Mouse (Mus musculus) kidney, adult 2 months (tissue): ENCODE results near the gene Gm9821. TPM values are rescaled to one million over a fixed set of nuclear protein-coding genes. Genes with fewer than 3 reads are reported as not detected.

ENCODE experiments used
- DNase-seq: peaks from one replicate; pipeline ENCODE4 v3.0.0; 2021
- H3K27ac ChIP-seq: fragments of 200-500 bp; 2 replicates; pipeline ENCODE4 v1.5.1; 2012; ENCODE audit warnings: low read depth, low read length, control low read depth, inconsistent platforms; ENCODE audit not compliant: insufficient read depth
- H3K27me3 ChIP-seq: fragments of 200-500 bp; replicated peaks from 2 replicates; pipeline ENCODE4 v1.6.1; 2012; ENCODE audit warnings: mild to moderate bottlenecking, moderate library complexity, low read length, inconsistent platforms; ENCODE audit not compliant: control insufficient read depth, insufficient read depth
- H3K36me3 ChIP-seq: fragments of 200-500 bp; 2 replicates; pipeline ENCODE4 v1.6.1; 2012; ENCODE audit warnings: mild to moderate bottlenecking, moderate library complexity, low read length, inconsistent platforms; ENCODE audit not compliant: control insufficient read depth, insufficient read depth
- H3K4me1 ChIP-seq: fragments of 200-500 bp; 2 replicates; pipeline ENCODE4 v1.6.1; 2011; ENCODE audit warnings: low read length; ENCODE audit not compliant: control insufficient read depth, insufficient read depth
- H3K4me3 ChIP-seq: fragments of 200-500 bp; 2 replicates; pipeline ENCODE4 v1.5.1; 2011; ENCODE audit warnings: mild to moderate bottlenecking, low read depth, low read length, control low read depth; ENCODE audit not compliant: insufficient read depth
- CTCF ChIP-seq: fragments of 200-500 bp; conservative IDR thresholded peaks from 2 replicates; pipeline ENCODE4 v1.5.1; 2011; ENCODE audit warnings: low read depth, mild to moderate bottlenecking, control low read depth, low read length, moderate library complexity, mixed read lengths; ENCODE audit not compliant: insufficient read depth, insufficient read length
- POLR2A ChIP-seq: fragments of 200-500 bp; IDR thresholded peaks from one replicate; pipeline ENCODE4 v1.6.1; 2011; ENCODE audit warnings: low read depth, low read length, control low read depth
- WGBS: fragments of 180-500 bp; shearing (Covaris S2); methylation state at CpG from one replicate; pipeline ENCODE4 v1.1.7; 2018; 5-methylcytosine and 5-hydroxymethylcytosine counted together
- polyA plus RNA-seq: library from polyadenylated mRNA; depleted of rRNA; stranded (reverse); fragments of >200 nt; gene quantifications from 2 replicates; pipeline ENCODE4 v1.2.3, GENCODE M21; 2012; rRNA removed

The Gm9821 gene
- not detected in 2 replicates for polyA plus RNA-seq

GRCm38 (mm10) chr2:91945483-91945882 lies at the start of gene Gm9821:
Gene Gm9821, plus strand, starts transcription at chr2:91945703.
- no peak for DNase-seq
- H3K27ac ChIP-seq: no peak within 1 kb of the TSS
- H3K27me3 ChIP-seq: no peaks in the 10 kb centered on the region
- H3K36me3 ChIP-seq: no peaks in the 10 kb centered on the region
- no peak within 1 kb of the TSS for H3K4me3 ChIP-seq
- TF ChIP-seq POLR2A (no peak), CTCF (no peak)
- peaks cover 10% of the 10 kb centered on the region for H3K4me1 ChIP-seq
- 82% methylated on average over 18 of the region's 18 CpGs for WGBS

GRCm38 (mm10) chr2:91897968-91898367 lies 47.5 kb upstream of the Gm9821 start:
- Histone ChIP-seq H3K27me3 (no peaks in the 10 kb centered on the region), H3K4me3 (no peak overlapping the region), H3K4me1 (no peaks in the 10 kb centered on the region), H3K36me3 (no peaks in the 10 kb centered on the region; the same call in 1 of the 2 replicates), H3K27ac (no peak overlapping the region)
- TF ChIP-seq CTCF (no peak), POLR2A (no peak)
- no peak for DNase-seq

GRCm38 (mm10) chr2:91899141-91899540 lies 46.4 kb upstream of the Gm9821 start:
- H3K27ac ChIP-seq: no peak overlapping the region
- H3K27me3 ChIP-seq: no peaks in the 10 kb centered on the region
- no peaks in the 10 kb centered on the region; the same call in 1 of the 2 replicates for H3K36me3 ChIP-seq
- TF ChIP-seq CTCF (no peak), POLR2A (no peak)
- no peak for DNase-seq
- no peaks in the 10 kb centered on the region for H3K4me1 ChIP-seq
- no peak overlapping the region for H3K4me3 ChIP-seq
- WGBS: 91% methylated on average over 3 of the region's 3 CpGs

GRCm38 (mm10) chr2:91900431-91900830 lies 45.1 kb upstream of the Gm9821 start:
- no peak for TF ChIP-seq POLR2A
- no peak for TF ChIP-seq CTCF

GRCm38 (mm10) chr2:91902336-91902735 lies 43.2 kb upstream of the Gm9821 start:
- TF ChIP-seq POLR2A (no peak), CTCF (no peak)
- Histone ChIP-seq H3K4me1 (no peaks in the 10 kb centered on the region), H3K27me3 (no peaks in the 10 kb centered on the region), H3K36me3 (no peaks in the 10 kb centered on the region; the same call in 1 of the 2 replicates), H3K4me3 (no peak overlapping the region), H3K27ac (no peak overlapping the region)
- 56% methylated on average over 5 of the region's 5 CpGs for WGBS
- DNase-seq: no peak

More at GRCm38 (mm10) chr2:91900431-91900830, 45.1 kb upstream of the Gm9821 start:
- Histone ChIP-seq H3K27me3 (no peaks in the 10 kb centered on the region), H3K4me3 (no peak overlapping the region), H3K4me1 (no peaks in the 10 kb centered on the region), H3K27ac (no peak overlapping the region), H3K36me3 (no peaks in the 10 kb centered on the region; the same call in 1 of the 2 replicates)
- no peak for DNase-seq
- 94% methylated on average over 8 of the region's 8 CpGs for WGBS

GRCm38 (mm10) chr2:91903171-91903925 lies 42.2 kb upstream of the Gm9821 start:
- Histone ChIP-seq H3K36me3 (no peaks in the 10 kb centered on the region; the same call in none of the 2 replicates), H3K4me3 (no peak overlapping the region), H3K4me1 (no peaks in the 10 kb centered on the region), H3K27ac (no peak overlapping the region), H3K27me3 (no peaks in the 10 kb centered on the region)
- DNase-seq: no peak
- 90% methylated on average over 3 of the region's 3 CpGs for WGBS
- TF ChIP-seq POLR2A: no peak
- TF ChIP-seq CTCF: no peak

GRCm38 (mm10) chr2:91904618-91905307 lies 40.7 kb upstream of the Gm9821 start:
- DNase-seq: no peak
- TF ChIP-seq CTCF: no peak
- TF ChIP-seq POLR2A: no peak
- WGBS: 84% methylated on average over 5 of the region's 5 CpGs
- Histone ChIP-seq H3K4me1 (no peaks in the 10 kb centered on the region), H3K27me3 (no peaks in the 10 kb centered on the region), H3K27ac (no peak overlapping the region), H3K36me3 (peaks cover 2% of the 10 kb centered on the region), H3K4me3 (no peak overlapping the region)
